Mouse (Mus musculus) midbrain, embryonic 16.5 days (tissue): ENCODE data around the gene H2afv. TPM values are rescaled to one million over a fixed set of nuclear protein-coding genes. Genes with fewer than 3 reads are reported as not detected.

Experiments
- ATAC-seq: fragments of 200-750 bp; cut with Nextera tagmentation; 2 replicates; pipeline ENCODE4 v1.8.0; 2017; ENCODE audit warnings: moderate TSS enrichment
- H3K27ac ChIP-seq: fragments of 300-500 bp; sonication (generic); 2 replicates; pipeline ENCODE4 v1.5.1; 2014; ENCODE audit warnings: mild to moderate bottlenecking, low read length, mixed read lengths
- H3K27me3 ChIP-seq: fragments of 300-500 bp; sonication (generic); 2 replicates; pipeline ENCODE4 v1.6.1; 2014; ENCODE audit warnings: low read depth, low read length, mixed read lengths; ENCODE audit not compliant: control insufficient read depth, insufficient read depth
- H3K36me3 ChIP-seq: fragments of 300-500 bp; sonication (generic); 2 replicates; pipeline ENCODE4 v1.6.1; 2014; ENCODE audit warnings: mild to moderate bottlenecking, low read length, moderate library complexity, mixed read lengths; ENCODE audit not compliant: control insufficient read depth, insufficient read depth
- H3K4me1 ChIP-seq: fragments of 300-500 bp; sonication (generic); 2 replicates; pipeline ENCODE4 v1.6.1; 2014; ENCODE audit warnings: mild to moderate bottlenecking, low read length, mixed read lengths; ENCODE audit not compliant: control insufficient read depth, insufficient read depth
- H3K4me2 ChIP-seq: fragments of 300-500 bp; sonication (generic); 2 replicates; pipeline ENCODE4 v1.6.1; 2014; ENCODE audit warnings: mild to moderate bottlenecking, low read length, mixed read lengths
- H3K4me3 ChIP-seq: fragments of 300-500 bp; sonication (generic); 2 replicates; pipeline ENCODE4 v1.5.1; 2014; ENCODE audit warnings: low read depth, mild to moderate bottlenecking, low read length, moderate library complexity, mixed read lengths
- H3K9ac ChIP-seq: fragments of 300-500 bp; sonication (generic); 2 replicates; pipeline ENCODE4 v1.6.1; 2014; ENCODE audit warnings: low read depth, low read length, mixed read lengths
- H3K9me3 ChIP-seq: fragments of 300-500 bp; sonication (generic); replicated peaks from 2 replicates; pipeline ENCODE4 v1.6.1; 2014; ENCODE audit warnings: mild to moderate bottlenecking, low read length, mixed read lengths; ENCODE audit not compliant: control insufficient read depth, poor library complexity, severe bottlenecking
- WGBS: fragments of 180-500 bp; shearing (Covaris S2); extraction: QIAGEN DNeasy Blood & Tissue Kit; methylation state at CpG from one replicate; pipeline ENCODE4 v1.1.7; 2014; 5-methylcytosine and 5-hydroxymethylcytosine counted together
- microRNA-seq: library from miRNA; unstranded; fragments of <30 nt; microRNA quantifications from one replicate; pipeline ENCODE4, GENCODE M21; 2017
- polyA plus RNA-seq: library from polyadenylated mRNA; unstranded; fragments of >200 nt; fragmentation: Nextera tagmentation; extraction: Ambion mirVana; gene quantifications from 2 replicates; pipeline ENCODE4 v1.2.1, GENCODE M21; 2015

Gene H2afv
- polyA plus RNA-seq, 1 experiment from 2014 or later: 203 TPM

DNA sequence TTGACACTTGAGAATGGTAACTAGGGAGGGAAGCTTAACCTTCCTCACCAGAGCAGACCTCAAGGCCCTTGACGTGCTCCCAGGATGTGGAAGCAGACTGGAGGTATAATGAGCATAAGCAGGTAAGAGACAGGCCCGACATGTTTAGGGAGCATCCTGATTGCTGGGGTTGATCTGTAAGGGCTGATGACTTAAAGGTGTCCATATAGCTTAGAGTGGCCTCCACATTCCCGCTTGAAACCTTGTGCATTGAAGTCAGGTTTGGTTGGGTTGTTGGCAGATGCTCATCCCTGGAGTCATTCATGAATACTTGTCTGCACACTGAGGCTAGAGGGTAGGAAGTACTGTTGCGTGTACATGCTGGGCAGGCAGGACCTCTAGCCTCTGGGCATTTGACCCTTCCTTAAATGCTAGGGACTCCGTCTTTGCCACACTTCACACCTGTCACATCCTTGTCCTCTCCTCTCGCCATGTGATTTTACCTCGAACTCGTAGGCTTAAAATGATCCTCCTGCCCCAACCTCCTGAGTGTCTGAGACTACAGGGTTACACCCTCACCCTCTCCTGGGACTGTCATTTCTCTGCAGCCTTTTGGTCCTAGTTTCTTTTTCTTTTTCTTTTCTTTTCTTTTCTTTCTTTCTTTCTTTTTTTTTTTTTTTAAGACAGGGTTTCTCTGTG lies 53.7 kb downstream of the H2afv start:
- 82% methylated on average over 8 of the region's 8 CpGs for WGBS
- Histone ChIP-seq H3K9ac (peak overlapping the region; percentile 99), H3K9me3 (no peaks in the 10 kb centered on the region), H3K4me2 (peak overlapping the region; percentile 85), H3K27ac (no peak overlapping the region), H3K36me3 (peaks cover 11% of the 10 kb centered on the region; the same call in 1 of the 2 replicates), H3K4me1 (peaks cover 21% of the 10 kb centered on the region), H3K4me3 (peak overlapping the region; percentile 97), H3K27me3 (no peaks in the 10 kb centered on the region)
- ATAC-seq: no peak

DNA sequence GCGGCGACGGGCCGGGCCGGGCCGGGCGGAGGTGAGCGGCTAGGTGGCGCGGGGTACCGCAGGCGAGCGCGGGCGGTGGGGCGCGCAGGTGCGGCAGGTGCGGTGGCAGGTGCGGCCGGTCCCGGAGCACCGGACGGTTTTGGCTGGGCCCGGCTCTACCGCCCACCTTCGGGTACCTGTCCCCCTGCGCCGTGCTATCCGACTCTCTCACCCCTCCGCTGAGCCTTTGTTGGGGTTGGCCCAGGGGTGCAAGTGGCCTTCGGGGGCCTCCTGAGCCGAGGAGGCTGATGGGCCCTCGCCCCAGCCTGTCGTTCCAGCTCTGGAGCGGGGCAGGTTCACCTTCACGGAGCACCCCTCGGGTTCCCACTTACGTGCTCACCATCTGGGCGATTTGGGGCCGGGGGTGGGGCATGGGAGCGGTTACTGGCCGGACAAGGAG lies 54.7 kb downstream of the H2afv start:
- under 1% methylated on average over 38 of the region's 43 CpGs for WGBS
- Histone ChIP-seq H3K27me3 (no peaks in the 10 kb centered on the region), H3K4me3 (peak overlapping the region; percentile 97), H3K4me1 (peaks cover 21% of the 10 kb centered on the region), H3K9me3 (no peaks in the 10 kb centered on the region), H3K9ac (peak overlapping the region; percentile 99), H3K4me2 (peak overlapping the region; percentile 85), H3K36me3 (peaks cover 6% of the 10 kb centered on the region; the same call in 1 of the 2 replicates), H3K27ac (peak overlapping the region; percentile 91)
- peak; percentile 52 for ATAC-seq

DNA sequence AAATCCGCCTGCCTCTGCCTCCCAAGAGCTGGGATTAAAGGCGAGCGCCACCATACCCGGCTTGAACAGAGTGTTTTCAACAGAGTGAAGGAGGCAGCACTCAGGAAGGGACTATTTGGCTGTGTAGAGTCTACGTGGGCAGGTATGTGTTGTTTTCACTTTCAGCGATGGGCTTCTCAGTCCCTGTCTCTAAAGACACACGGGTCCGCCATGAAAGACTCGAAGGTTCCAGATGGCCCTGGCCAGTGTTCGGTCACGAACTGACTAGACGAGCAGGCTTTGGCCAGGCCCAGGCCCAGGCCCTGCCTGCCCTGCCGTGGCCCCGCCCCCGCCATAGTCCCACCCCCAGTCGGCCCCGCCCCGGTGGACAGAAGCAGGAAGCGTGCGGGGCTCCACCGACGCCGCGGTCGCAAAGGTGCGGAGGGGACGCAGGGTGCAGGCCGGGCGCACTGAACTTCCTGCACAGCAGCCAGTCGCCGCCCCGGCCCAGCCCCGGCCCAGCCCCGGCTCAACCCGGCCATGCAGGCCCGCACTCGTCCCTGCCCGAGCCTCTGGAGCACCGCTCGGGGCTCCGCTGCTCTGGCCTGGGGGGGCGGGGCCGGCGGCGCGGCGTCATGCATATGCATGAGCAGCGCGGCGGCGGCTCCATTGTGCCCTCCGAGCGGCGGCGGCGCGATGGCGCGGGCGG lies 55.4 kb downstream of the H2afv start, which contains the start of gene Zmiz2:
Zmiz2 (plus strand) TSS at position 349 of the 688 bp plus-strand sequence.
- Histone ChIP-seq H3K36me3 (peaks cover 6% of the 10 kb centered on the region; the same call in 1 of the 2 replicates), H3K4me2 (peak within 1 kb of the TSS; percentile 85), H3K4me1 (peaks cover 21% of the 10 kb centered on the region), H3K27ac (peak within 1 kb of the TSS; percentile 91), H3K9me3 (no peaks in the 10 kb centered on the region), H3K9ac (peak within 1 kb of the TSS; percentile 99), H3K4me3 (peak within 1 kb of the TSS; percentile 97), H3K27me3 (no peaks in the 10 kb centered on the region)
- peak; percentile 98 for ATAC-seq
- 9% methylated on average over 33 of the region's 60 CpGs for WGBS

GRCm38 (mm10) chr11:6388126-6388725 lies 56.0 kb downstream of the H2afv start:
- Histone ChIP-seq H3K9ac (peak overlapping the region; percentile 99; the same call in 1 of the 2 replicates), H3K9me3 (no peaks in the 10 kb centered on the region), H3K4me1 (peaks cover 21% of the 10 kb centered on the region), H3K4me3 (peak overlapping the region; percentile 97), H3K27ac (peak overlapping the region; percentile 91), H3K36me3 (peaks cover 6% of the 10 kb centered on the region; the same call in 1 of the 2 replicates), H3K27me3 (no peaks in the 10 kb centered on the region), H3K4me2 (peak overlapping the region; percentile 53)
- no peak for ATAC-seq
- WGBS: 92% methylated on average over 6 of the region's 6 CpGs

GRCm38 (mm10) chr11:6380916-6381315 lies 63.3 kb downstream of the H2afv start:
- no peaks in the 10 kb centered on the region for H3K27me3 ChIP-seq
- H3K4me1 ChIP-seq: no peaks in the 10 kb centered on the region
- 91% methylated on average over 6 of the region's 6 CpGs for WGBS
- H3K4me2 ChIP-seq: no peak overlapping the region
- no peaks in the 10 kb centered on the region for H3K36me3 ChIP-seq
- no peak overlapping the region for H3K27ac ChIP-seq
- H3K4me3 ChIP-seq: no peak overlapping the region
- no peak for ATAC-seq
- H3K9me3 ChIP-seq: no peaks in the 10 kb centered on the region
- H3K9ac ChIP-seq: no peak overlapping the region

Small RNA genes within 50 kb of the gene (microRNA-seq; reads per million reads assigned to microRNA genes)
- gene Gm22123 (0.52 reads per million), gene Mir7651 (3.3 reads per million, percentile 16 among the genes with 10 or more reads in this experiment)

Other genes starting within 250 kb of the H2afv start
- gene A730071L15Rik, start 244.4 kb downstream of the H2afv start, polyA plus RNA-seq: 0.51 and 0.63 TPM in 2 replicates
- 80.2 TPM in 2 replicates for gene Nudcd3, start 244.0 kb downstream of the H2afv start, polyA plus RNA-seq
- 0.08 and 0.14 TPM in 2 replicates for gene Npc1l1, start 214.3 kb downstream of the H2afv start, polyA plus RNA-seq
- 68.9 and 70.1 TPM in 2 replicates for gene Ddx56, start 176.7 kb downstream of the H2afv start, polyA plus RNA-seq
- gene Tmed4, start 169.6 kb downstream of the H2afv start, polyA plus RNA-seq: 115 and 118 TPM in 2 replicates
- gene Ogdh, start 152.8 kb downstream of the H2afv start, polyA plus RNA-seq: 125 and 127 TPM in 2 replicates
- gene Zmiz2, start 55.4 kb downstream of the H2afv start, polyA plus RNA-seq: 30.2 and 33.4 TPM in 2 replicates
- gene Ppia, start 29.0 kb downstream of the H2afv start, polyA plus RNA-seq: 3,917 and 4,008 TPM in 2 replicates
- 11.2 and 11.7 TPM in 2 replicates for gene Purb, start 31.5 kb upstream of the H2afv start, polyA plus RNA-seq
- gene Myo1g, start 76.5 kb upstream of the H2afv start, polyA plus RNA-seq: 0.19 and 0.53 TPM in 2 replicates
- gene Ccm2, start 102.4 kb upstream of the H2afv start, polyA plus RNA-seq: 81.4 and 84.3 TPM in 2 replicates
- 85.0 and 89.0 TPM in 2 replicates for gene Nacad, start 161.6 kb upstream of the H2afv start, polyA plus RNA-seq
- gene Tbrg4, start 181.6 kb upstream of the H2afv start, polyA plus RNA-seq: 29.0 and 29.1 TPM in 2 replicates
- not detected in 2 replicates for gene Wap, start 194.2 kb upstream of the H2afv start, polyA plus RNA-seq
- 12.3 and 13.1 TPM in 2 replicates for gene Ramp3, start 214.1 kb upstream of the H2afv start, polyA plus RNA-seq